Mouse (Mus musculus): ENCODE results near the gene Tstd2.

Gene Tstd2
- long read RNA-seq, experiment 1, partial matches to known transcripts, result 1 of 6 reads
- long read RNA-seq, experiment 1, other reads (novel, unspliced or antisense), result 4 of 6 reads
- long read RNA-seq, experiment 2, partial matches to known transcripts, result 2 of 8 reads
- long read RNA-seq, experiment 2, other reads (novel, unspliced or antisense), result 2 of 8 reads

GRCm38 (mm10) chr4:46138287-46139222 is at the start of gene Tstd2, which contains the start of gene Ncbp1:
Tstd2 (minus strand) TSS chr4:46138694.
Ncbp1 (plus strand) TSS chr4:46138613.
- intact Hi-C loops (cut with DNase I), result no loop called here

DNA sequence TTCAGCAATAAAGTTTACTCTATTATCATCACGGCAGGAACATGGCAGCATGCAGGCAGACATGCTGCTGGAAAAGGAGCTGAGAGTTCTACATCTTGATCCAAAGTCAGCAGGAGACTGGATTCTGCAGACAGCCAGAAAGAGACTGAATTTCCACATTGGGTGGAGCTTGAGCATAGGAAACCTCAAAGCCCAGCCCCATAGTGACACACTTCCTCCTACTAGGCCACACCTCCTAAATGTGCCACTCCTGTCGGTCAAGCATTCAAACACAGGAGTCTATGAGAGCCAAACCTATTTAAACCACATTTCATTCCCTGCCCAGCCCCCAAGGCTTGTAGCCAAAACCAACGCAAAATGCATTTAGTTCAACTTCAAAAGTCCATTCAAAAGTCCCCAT is 48.0 kb upstream of the Tstd2 start:
- intact Hi-C loops (cut with DNase I), result no loop called here

DNA sequence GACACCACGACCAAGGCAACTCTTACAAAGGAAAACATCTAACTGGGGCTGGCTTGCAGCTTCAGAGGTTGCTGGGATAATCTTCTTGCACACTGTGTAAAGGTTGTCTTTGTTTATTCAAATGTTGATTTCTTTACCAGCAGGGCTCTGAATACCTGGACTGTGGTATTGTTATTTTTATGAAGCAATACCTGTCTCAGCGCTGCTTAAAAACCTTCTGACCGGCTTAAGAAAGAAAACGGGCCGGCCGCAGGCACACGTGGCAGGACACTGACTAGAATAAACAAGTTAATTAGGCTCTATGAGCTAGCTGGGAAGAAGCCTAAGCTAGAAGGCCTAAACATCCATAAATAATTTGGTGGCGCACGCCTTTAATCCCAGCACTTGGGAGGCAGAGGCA is 47.4 kb upstream of the Tstd2 start:
- intact Hi-C loops (cut with DNase I), result no loop called here

DNA sequence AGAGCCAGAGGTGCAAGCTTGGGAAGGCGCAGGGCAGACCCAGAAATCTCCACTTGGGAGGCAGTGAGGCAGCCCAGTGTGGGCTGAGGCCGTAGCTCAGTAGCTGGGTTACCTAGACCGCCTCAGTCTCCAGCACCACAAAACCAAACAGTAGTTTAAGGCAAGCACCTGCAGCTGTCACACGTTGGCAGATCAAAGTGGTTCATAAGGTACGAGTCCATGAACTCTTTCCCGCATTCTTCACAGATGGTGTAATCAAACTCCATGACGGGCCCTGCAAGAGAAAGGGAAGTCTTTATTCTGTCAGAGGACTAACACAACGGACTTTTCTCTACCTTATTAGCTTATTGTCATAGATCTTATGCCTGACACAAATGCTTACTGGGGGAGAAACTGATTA is 46.9 kb upstream of the Tstd2 start:
- intact Hi-C loops (cut with DNase I), result no loop called here

GRCm38 (mm10) chr4:46182181-46182580 is 43.7 kb upstream of the Tstd2 start:
- intact Hi-C loops (cut with DNase I), result no loop called here

GRCm38 (mm10) chr4:46181168-46181567 is 42.7 kb upstream of the Tstd2 start:
- intact Hi-C loops (cut with DNase I), result no loop called here

DNA sequence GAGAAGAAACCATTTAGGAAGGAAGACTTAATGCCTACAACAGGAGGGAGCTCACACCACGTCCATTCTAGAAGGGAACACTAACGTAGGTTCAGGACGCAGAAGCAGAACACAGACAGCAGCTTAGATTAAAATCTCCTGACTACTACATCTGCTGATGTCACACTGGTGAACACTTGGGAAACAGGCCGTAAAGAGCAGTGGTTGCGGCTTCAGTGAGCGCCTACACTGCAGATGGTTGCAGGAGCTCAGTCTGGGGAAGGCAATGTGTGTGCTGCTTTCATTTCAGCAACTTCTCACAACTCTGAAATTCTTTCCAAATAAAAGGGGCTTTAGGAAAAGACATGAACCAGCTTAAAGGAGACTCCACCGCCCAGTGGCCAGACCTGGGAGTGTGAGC is 39.0 kb upstream of the Tstd2 start:
- intact Hi-C loops (cut with DNase I), result no loop called here

DNA sequence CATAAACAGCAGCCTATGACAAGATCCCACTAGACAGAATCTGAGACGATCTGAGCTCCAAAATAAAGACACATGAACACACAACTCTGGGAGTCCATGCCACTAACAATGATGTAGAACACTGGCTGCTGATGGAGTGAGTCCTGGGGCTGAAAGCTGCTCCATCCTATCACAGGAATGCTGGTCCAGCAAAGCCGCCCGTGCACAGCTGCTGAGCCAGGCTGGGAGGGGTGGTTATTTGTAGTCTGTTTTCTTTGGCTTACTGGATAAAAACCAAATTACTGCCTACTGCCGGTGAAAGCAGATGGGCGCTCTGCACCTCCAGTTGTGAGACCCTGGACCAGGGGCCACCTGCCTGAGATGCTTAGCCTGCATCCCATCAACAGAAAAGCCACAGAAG is 38.5 kb upstream of the Tstd2 start:
- intact Hi-C loops (cut with DNase I), result no loop called here

DNA sequence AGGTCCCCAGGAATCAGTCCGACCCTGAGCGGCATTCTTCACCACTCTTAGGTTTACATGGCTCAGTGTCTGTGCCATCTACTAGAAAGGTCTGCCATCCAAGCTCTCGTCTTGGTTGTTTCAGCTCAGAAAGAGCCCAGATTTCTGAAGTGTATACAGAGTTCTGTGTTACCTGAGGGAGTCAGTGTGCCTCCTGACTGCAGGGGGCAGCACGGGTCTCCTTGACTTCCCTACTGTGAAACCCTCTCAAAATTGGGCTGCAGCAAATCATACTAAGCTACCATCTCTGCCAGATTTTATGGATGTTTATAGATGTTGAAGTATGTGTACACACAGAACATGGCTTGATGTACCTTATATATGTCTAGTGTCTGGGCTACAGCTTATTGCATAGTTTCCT is 37.8 kb upstream of the Tstd2 start:
- intact Hi-C loops (cut with DNase I), result no loop called here

DNA sequence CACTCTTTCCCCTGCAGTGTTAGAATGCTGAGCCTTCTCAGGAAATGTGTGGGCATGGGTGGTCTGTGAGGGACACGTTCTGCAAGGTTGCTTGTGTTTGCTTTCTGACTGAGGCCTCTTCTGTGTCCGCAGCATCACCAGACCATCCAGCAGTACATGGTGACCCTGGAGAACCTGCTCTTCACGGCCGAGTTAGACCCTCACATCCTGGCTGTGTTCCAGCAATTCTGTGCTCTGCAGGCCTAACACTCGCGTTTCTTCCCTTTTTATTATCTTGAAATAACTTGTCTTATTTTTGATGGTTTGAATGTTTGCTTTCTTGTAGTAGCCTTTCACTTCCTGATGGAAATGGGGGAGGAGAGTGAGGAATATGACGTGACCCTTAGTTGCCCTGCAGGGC is 33.3 kb upstream of the Tstd2 start:
- intact Hi-C loops (cut with DNase I), result no loop called here

- intact Hi-C loops (cut with DNase I), result no loop called here
Observed at GRCm38 (mm10) chr4:46165831-46166230, 27.3 kb upstream of the Tstd2 start.

DNA sequence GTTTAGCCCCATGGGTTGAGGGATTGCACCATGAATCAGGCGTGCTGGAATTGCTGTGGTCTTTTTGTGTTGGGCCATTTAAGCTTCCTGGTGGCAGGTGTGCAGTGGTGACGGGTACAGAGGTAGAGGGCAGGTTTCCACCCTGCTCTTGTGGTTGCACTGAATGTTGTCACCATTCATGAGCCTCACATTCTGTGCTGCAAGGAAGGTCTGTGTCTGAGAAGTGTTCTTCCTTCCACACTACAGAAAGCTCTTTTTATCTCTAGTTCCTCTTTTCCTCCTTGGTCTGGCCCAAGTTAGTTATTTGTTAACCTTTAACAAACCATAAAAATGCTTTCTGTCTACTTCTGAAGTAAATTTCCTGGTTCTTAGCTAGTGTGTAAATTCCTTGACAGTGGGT is 25.5 kb upstream of the Tstd2 start:
- intact Hi-C loops (cut with DNase I), result no loop called here

GRCm38 (mm10) chr4:46151903-46152544 is 13.5 kb upstream of the Tstd2 start:
- intact Hi-C loops (cut with DNase I), result no loop called here

DNA sequence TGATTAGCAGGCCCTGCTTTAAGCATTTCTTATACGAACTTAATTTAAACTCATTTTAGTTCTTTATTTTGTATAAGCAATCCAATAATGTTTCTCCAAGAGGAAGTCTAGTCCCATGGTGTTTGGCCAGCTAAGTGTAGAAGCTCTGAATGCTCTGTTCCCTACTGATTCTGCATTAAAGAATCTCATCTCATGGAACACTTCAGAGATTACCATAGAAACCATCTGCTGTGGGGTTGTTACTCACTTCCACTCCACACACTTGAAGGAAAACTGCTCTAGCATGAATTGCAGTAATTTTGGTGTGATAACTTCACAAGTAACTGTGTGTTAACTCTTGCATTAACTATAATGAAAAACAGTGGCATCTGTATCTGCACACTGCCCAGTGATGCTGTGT is 8.4 kb upstream of the Tstd2 start:
- intact Hi-C loops (cut with DNase I), result no loop called here

- intact Hi-C loops (cut with DNase I), result no loop called here
Observed at GRCm38 (mm10) chr4:46144323-46144722, 5.8 kb upstream of the Tstd2 start.

DNA sequence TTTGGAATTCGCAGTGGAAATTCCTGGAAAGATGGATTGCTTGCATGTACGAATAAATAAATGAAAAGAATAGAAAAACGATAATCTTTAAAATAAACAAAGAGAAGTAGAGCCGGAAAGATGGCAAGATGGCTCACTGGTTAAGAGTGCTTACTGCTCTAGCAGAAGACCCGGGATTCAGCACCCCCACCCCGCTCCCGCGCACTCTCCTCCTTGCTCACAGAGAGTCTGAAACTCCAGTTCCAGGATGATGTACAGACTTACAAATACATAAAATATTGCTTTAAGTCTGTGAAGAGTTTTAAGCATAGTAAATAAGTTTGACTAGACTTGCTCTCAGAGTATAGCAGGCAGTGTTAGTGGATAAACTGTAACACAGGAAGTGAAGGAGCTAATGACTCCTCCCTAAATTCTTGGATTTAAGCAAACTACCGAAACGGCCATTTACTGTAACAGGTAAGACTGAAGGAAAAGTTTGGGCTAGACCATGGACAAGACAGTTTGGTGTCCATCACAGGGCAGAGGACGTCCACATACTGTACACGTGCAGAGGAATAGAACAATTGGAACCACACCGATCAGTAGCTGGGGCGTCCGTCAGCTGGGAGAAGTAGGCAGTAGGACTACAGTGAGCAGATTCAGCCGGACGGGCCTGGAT is 736 bp downstream of the Tstd2 start:
- intact Hi-C loops (cut with DNase I), result no loop called here

- intact Hi-C loops (cut with DNase I), result no loop called here
Observed at GRCm38 (mm10) chr4:46131791-46132190, 6.7 kb downstream of the Tstd2 start.

- intact Hi-C loops (cut with DNase I), result no loop called here
Observed at GRCm38 (mm10) chr4:46130221-46130620, 8.3 kb downstream of the Tstd2 start.

GRCm38 (mm10) chr4:46129311-46130004 is 9.0 kb downstream of the Tstd2 start:
- intact Hi-C loops (cut with DNase I), result loop anchor here (5.0 kb wide), 1 partner anchor 157 kb away; no protein-coding TSS in a partner anchor

DNA sequence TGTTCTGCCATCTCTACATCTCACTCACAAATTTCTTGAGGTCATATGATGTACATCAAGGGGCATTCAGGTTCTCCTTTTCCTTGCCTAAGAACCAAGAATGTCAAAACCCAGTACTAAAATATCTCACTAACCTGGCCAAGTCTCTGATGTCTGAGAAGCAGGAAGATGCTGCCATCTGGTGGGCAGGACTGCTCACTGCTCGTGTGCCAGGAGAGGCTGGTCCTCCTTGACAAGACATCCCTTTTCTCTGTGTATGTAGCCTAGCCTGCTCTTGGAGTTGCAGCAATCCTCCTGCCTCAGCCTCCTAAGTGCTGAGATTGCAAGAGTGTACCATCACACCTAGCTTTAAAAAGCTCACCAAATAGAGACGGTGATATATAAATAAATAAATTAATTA is 12.0 kb downstream of the Tstd2 start:
- intact Hi-C loops (cut with DNase I), result loop anchor here (5.0 kb wide), 1 partner anchor 154 kb away; no protein-coding TSS in a partner anchor

GRCm38 (mm10) chr4:46123358-46123757 is 15.1 kb downstream of the Tstd2 start:
- intact Hi-C loops (cut with DNase I), result loop anchor here (5.0 kb wide), 2 partner anchors 91 to 181 kb away; no protein-coding TSS in a partner anchor
